Mouse (Mus musculus): ENCODE results near the gene Mthfd2.
"Not testable (repeated sequence)": the region's sequence is repeated elsewhere in the genome, so short reads cannot be mapped to it uniquely, and the experiment has no call there.

The Mthfd2 gene

GRCm38 (mm10) chr6:83325525-83326393 lies at the start of gene Mthfd2, which contains the start of gene Mob1a:
Gene Mthfd2 (minus strand): TSS chr6:83325908.
Gene Mob1a (plus strand): TSS chr6:83326016.
- in situ Hi-C loops (cut with MboI, MseI) = no loop called here

- in situ Hi-C loops (cut with MboI, MseI) = no loop called here
These were observed 48.1 kb upstream of the Mthfd2 start for GRCm38 (mm10) chr6:83373704-83374300.

GRCm38 (mm10) chr6:83371350-83371749 lies 45.6 kb upstream of the Mthfd2 start:
- in situ Hi-C loops (cut with MboI, MseI) = no loop called here

GRCm38 (mm10) chr6:83370316-83370965 lies 44.7 kb upstream of the Mthfd2 start:
- in situ Hi-C loops (cut with MboI, MseI) = no loop called here

- in situ Hi-C loops (cut with MboI, MseI) = no loop called here
These were observed 37.4 kb upstream of the Mthfd2 start for GRCm38 (mm10) chr6:83363075-83363474.

- in situ Hi-C loops (cut with MboI, MseI) = no loop called here
These were observed 36.0 kb upstream of the Mthfd2 start for GRCm38 (mm10) chr6:83361523-83362248.

- in situ Hi-C loops (cut with MboI, MseI) = loop anchor here (5.0 kb wide), 2 partner anchors 155 to 320 kb away; partner anchors contain the start of gene Cd207
These were observed 31.7 kb upstream of the Mthfd2 start for GRCm38 (mm10) chr6:83357436-83357835.

- in situ Hi-C loops (cut with MboI, MseI) = loop anchor here (5.0 kb wide), 2 partner anchors 156 to 321 kb away; partner anchors contain the start of gene Cd207
These were observed 30.9 kb upstream of the Mthfd2 start for GRCm38 (mm10) chr6:83356569-83357138.

GRCm38 (mm10) chr6:83354856-83355781 lies 29.4 kb upstream of the Mthfd2 start:
- in situ Hi-C loops (cut with MboI, MseI) = loop anchor here (5.0 kb wide), 2 partner anchors 157 to 322 kb away; partner anchors contain the start of gene Cd207

GRCm38 (mm10) chr6:83352666-83353410 lies 27.1 kb upstream of the Mthfd2 start:
- in situ Hi-C loops (cut with MboI, MseI) = no loop called here

- in situ Hi-C loops (cut with MboI, MseI) = no loop called here
These were observed 25.9 kb upstream of the Mthfd2 start for GRCm38 (mm10) chr6:83351490-83352160.

- in situ Hi-C loops (cut with MboI, MseI) = no loop called here
These were observed 25.2 kb upstream of the Mthfd2 start for GRCm38 (mm10) chr6:83350851-83351405.

GRCm38 (mm10) chr6:83350172-83350571 lies 24.5 kb upstream of the Mthfd2 start:
- in situ Hi-C loops (cut with MboI, MseI) = no loop called here

- in situ Hi-C loops (cut with MboI, MseI) = no loop called here
These were observed 23.7 kb upstream of the Mthfd2 start for GRCm38 (mm10) chr6:83349274-83349958.

GRCm38 (mm10) chr6:83348873-83349272 lies 23.2 kb upstream of the Mthfd2 start, which contains the start of gene Bola3:
Gene Bola3 (plus strand): TSS chr6:83349147.
- in situ Hi-C loops (cut with MboI, MseI) = no loop called here

- in situ Hi-C loops (cut with MboI, MseI) = no loop called here
These were observed 22.2 kb upstream of the Mthfd2 start for GRCm38 (mm10) chr6:83347916-83348315.

- in situ Hi-C loops (cut with MboI, MseI) = not testable (repeated sequence)
These were observed 19.6 kb upstream of the Mthfd2 start for GRCm38 (mm10) chr6:83345285-83345684.

- in situ Hi-C loops (cut with MboI, MseI) = no loop called here
These were observed 17.2 kb upstream of the Mthfd2 start for GRCm38 (mm10) chr6:83342957-83343356.
